Mouse (Mus musculus): ENCODE results near the gene Ndufs6. TPM values are rescaled to one million over a fixed set of nuclear protein-coding genes. Genes with fewer than 3 reads are reported as not detected.
A peak's percentile ranks its signal among the peaks of the same experiment; 100 is the strongest.

Ndufs6 gene
- total and polyA plus RNA-seq, 2 experiments: 115 to 252 TPM

- 70% methylated on average over 9 of the region's 9 CpGs for WGBS
- Histone ChIP-seq H3K4me3 (ENCODE audit: insufficient read depth, low read depth, low read length) (no peak overlapping the region), H3K27ac (replicated peaks; ENCODE audit: insufficient read depth, low read depth, low read length) (no peak overlapping the region), H3K36me3 (ENCODE audit: control insufficient read depth, insufficient read depth, low read length) (no peaks in the 10 kb centered on the region), H3K27me3 (ENCODE audit: control insufficient read depth, insufficient read depth, low read length) (no peaks in the 10 kb centered on the region), H3K79me2 (ENCODE audit: control insufficient read depth, insufficient read depth, low read length) (no peaks in the 10 kb centered on the region), H3K4me1 (ENCODE audit: control insufficient read depth, insufficient read depth, low read length) (no peaks in the 10 kb centered on the region), H3K9ac (ENCODE audit: low read depth, low read length) (no peak overlapping the region)
- TF ChIP-seq POLR2A (IDR thresholded peaks at IDR 0.05; ENCODE audit: extremely low read depth, insufficient read depth, low read length) (no peak), CTCF (IDR thresholded peaks at IDR 0.05; ENCODE audit: low read depth, low read length) (peak; percentile 39; the same call in 1 of the 2 replicates)
- DNase-seq (ENCODE audit: extremely low read depth, low read depth, low spot score): no peak
These were observed 17.0 kb upstream of the Ndufs6 start for GRCm38 (mm10) chr13:73345102-73345890.

- no peaks in the 10 kb centered on the region for H3K36me3 ChIP-seq (ENCODE audit: control insufficient read depth, insufficient read depth, low read length)
- no peak for DNase-seq (ENCODE audit: extremely low read depth, low read depth, low spot score)
- no peaks in the 10 kb centered on the region for H3K4me1 ChIP-seq (ENCODE audit: control insufficient read depth, insufficient read depth, low read length)
- 77% methylated on average over 7 of the region's 7 CpGs for WGBS
- no peaks in the 10 kb centered on the region for H3K27me3 ChIP-seq (ENCODE audit: control insufficient read depth, insufficient read depth, low read length)
- no peak overlapping the region for H3K4me3 ChIP-seq (ENCODE audit: insufficient read depth, low read depth, low read length)
- no peak overlapping the region for H3K9ac ChIP-seq (ENCODE audit: low read depth, low read length)
- no peaks in the 10 kb centered on the region for H3K79me2 ChIP-seq (ENCODE audit: control insufficient read depth, insufficient read depth, low read length)
- no peak overlapping the region for H3K27ac ChIP-seq (replicated peaks; ENCODE audit: insufficient read depth, low read depth, low read length)
- no peak for TF ChIP-seq POLR2A (IDR thresholded peaks at IDR 0.05; ENCODE audit: extremely low read depth, insufficient read depth, low read length)
- no peak for TF ChIP-seq CTCF (IDR thresholded peaks at IDR 0.05; ENCODE audit: low read depth, low read length)
These were observed 8.4 kb upstream of the Ndufs6 start for GRCm38 (mm10) chr13:73336753-73337152.

- H3K27me3 ChIP-seq (ENCODE audit: control insufficient read depth, insufficient read depth, low read length): no peaks in the 10 kb centered on the region
- H3K9ac ChIP-seq (ENCODE audit: low read depth, low read length): peak overlapping the region; percentile 86
- peak overlapping the region; percentile 74 for H3K4me3 ChIP-seq (ENCODE audit: insufficient read depth, low read depth, low read length)
- peak overlapping the region; percentile 79; the same call in 1 of the 2 replicates for H3K27ac ChIP-seq (replicated peaks; ENCODE audit: insufficient read depth, low read depth, low read length)
- TF ChIP-seq CTCF (IDR thresholded peaks at IDR 0.05; ENCODE audit: low read depth, low read length) (no peak), POLR2A (IDR thresholded peaks at IDR 0.05; ENCODE audit: extremely low read depth, insufficient read depth, low read length) (no peak)
- H3K36me3 ChIP-seq (ENCODE audit: control insufficient read depth, insufficient read depth, low read length): no peaks in the 10 kb centered on the region
- DNase-seq (ENCODE audit: extremely low read depth, low read depth, low spot score): peak; percentile 31
- peaks cover 9% of the 10 kb centered on the region for H3K4me1 ChIP-seq (ENCODE audit: control insufficient read depth, insufficient read depth, low read length)
- H3K79me2 ChIP-seq (ENCODE audit: control insufficient read depth, insufficient read depth, low read length): peaks cover 6% of the 10 kb centered on the region; the same call in 1 of the 2 replicates
- 35% methylated on average over 3 of the region's 3 CpGs for WGBS
These were observed 3.4 kb upstream of the Ndufs6 start for GRCm38 (mm10) chr13:73331736-73332135.

GRCm38 (mm10) chr13:73330844-73331501 lies 2.6 kb upstream of the Ndufs6 start:
- under 1% methylated on average over 42 of the region's 42 CpGs for WGBS
- Histone ChIP-seq H3K9ac (ENCODE audit: low read depth, low read length) (peak overlapping the region; percentile 86), H3K79me2 (ENCODE audit: control insufficient read depth, insufficient read depth, low read length) (peaks cover 6% of the 10 kb centered on the region; the same call in 1 of the 2 replicates), H3K4me1 (ENCODE audit: control insufficient read depth, insufficient read depth, low read length) (peaks cover 9% of the 10 kb centered on the region), H3K4me3 (ENCODE audit: insufficient read depth, low read depth, low read length) (peak overlapping the region; percentile 74), H3K27ac (replicated peaks; ENCODE audit: insufficient read depth, low read depth, low read length) (peak overlapping the region; percentile 79), H3K27me3 (ENCODE audit: control insufficient read depth, insufficient read depth, low read length) (no peaks in the 10 kb centered on the region), H3K36me3 (ENCODE audit: control insufficient read depth, insufficient read depth, low read length) (no peaks in the 10 kb centered on the region; the same call in 1 of the 2 replicates)
- TF ChIP-seq CTCF (IDR thresholded peaks at IDR 0.05; ENCODE audit: low read depth, low read length) (no peak), POLR2A (IDR thresholded peaks at IDR 0.05; ENCODE audit: extremely low read depth, insufficient read depth, low read length) (peak; percentile 68)
- DNase-seq (ENCODE audit: extremely low read depth, low read depth, low spot score): peak; percentile 90

GRCm38 (mm10) chr13:73323406-73323805 lies 4.9 kb downstream of the Ndufs6 start:
- 88% methylated on average over 4 of the region's 4 CpGs for WGBS
- no peak for DNase-seq (ENCODE audit: extremely low read depth, low read depth, low spot score)
- H3K27ac ChIP-seq (replicated peaks; ENCODE audit: insufficient read depth, low read depth, low read length): no peak overlapping the region
- no peak overlapping the region for H3K4me3 ChIP-seq (ENCODE audit: insufficient read depth, low read depth, low read length)
- H3K79me2 ChIP-seq (ENCODE audit: control insufficient read depth, insufficient read depth, low read length): peaks cover 24% of the 10 kb centered on the region; the same call in 1 of the 2 replicates
- H3K9ac ChIP-seq (ENCODE audit: low read depth, low read length): no peak overlapping the region
- no peaks in the 10 kb centered on the region for H3K27me3 ChIP-seq (ENCODE audit: control insufficient read depth, insufficient read depth, low read length)
- TF ChIP-seq POLR2A (IDR thresholded peaks at IDR 0.05; ENCODE audit: extremely low read depth, insufficient read depth, low read length): no peak
- TF ChIP-seq CTCF (IDR thresholded peaks at IDR 0.05; ENCODE audit: low read depth, low read length): no peak
- H3K4me1 ChIP-seq (ENCODE audit: control insufficient read depth, insufficient read depth, low read length): peaks cover 8% of the 10 kb centered on the region
- peaks cover 28% of the 10 kb centered on the region for H3K36me3 ChIP-seq (ENCODE audit: control insufficient read depth, insufficient read depth, low read length)

All from liver, adult 2 months (tissue).